Mouse (Mus musculus) heart, adult 11 months (tissue): ENCODE measurements at regions not wholly inside any gene's neighbourhood (a gene's known extent, or its start where the extent isn't known, plus 50 kb on each side); places are given as distances from the start of the nearest gene placed in this dataset.

Experiments used
- DNase-seq: peaks from one replicate; pipeline ENCODE4 v3.0.0; 2022

- no peak for DNase-seq
Observed at GRCm38 (mm10) chr11:104038271-104038800, 71.8 kb downstream of the Arf2 start.

DNA sequence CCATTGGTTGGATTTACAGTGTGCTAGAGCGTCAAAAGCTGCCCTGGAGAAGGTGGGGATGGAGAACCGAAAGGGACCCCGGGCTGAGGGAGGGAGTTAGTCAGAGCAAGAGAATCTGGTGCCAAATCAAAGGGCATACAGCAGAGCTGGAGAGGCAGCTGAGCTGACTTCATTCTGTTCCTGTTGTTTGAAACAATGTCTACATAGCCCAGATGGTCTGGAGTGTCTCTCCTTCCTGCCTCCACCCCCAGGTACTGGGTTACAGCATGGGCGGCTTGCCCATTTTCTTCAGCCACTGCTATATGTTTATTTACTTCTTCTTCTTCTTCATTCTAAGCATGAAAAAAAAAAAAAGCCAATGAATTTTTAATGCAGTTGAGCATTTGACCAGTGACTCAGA is 78.7 kb downstream of the Arf2 start:
- DNase-seq: no peak

GRCm38 (mm10) chr11:104051986-104052385 is 80.7 kb upstream of the Crhr1 start:
- no peak for DNase-seq

DNA sequence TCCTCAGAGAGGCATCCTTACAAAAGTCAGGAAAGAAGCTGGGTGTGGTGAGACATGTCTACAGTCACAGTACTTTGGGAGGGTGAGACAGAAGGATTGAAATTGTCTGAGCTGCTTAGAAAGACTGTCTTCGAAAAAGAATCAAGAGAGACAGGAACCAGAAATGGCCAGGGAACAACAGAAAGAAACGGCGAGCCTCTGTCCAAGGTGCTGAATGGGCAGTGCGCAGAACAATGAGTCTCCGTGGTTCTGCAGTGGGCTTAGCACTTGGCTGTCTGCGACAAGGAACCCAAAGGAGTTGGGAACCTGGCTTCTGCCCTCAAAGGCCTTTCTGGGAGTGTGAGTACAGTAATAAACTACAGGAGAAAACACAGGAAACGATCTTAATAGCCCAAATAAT is 79.4 kb upstream of the Crhr1 start:
- no peak for DNase-seq

- no peak for DNase-seq
Observed at GRCm38 (mm10) chr11:104055941-104056340, 76.7 kb upstream of the Crhr1 start.

DNA sequence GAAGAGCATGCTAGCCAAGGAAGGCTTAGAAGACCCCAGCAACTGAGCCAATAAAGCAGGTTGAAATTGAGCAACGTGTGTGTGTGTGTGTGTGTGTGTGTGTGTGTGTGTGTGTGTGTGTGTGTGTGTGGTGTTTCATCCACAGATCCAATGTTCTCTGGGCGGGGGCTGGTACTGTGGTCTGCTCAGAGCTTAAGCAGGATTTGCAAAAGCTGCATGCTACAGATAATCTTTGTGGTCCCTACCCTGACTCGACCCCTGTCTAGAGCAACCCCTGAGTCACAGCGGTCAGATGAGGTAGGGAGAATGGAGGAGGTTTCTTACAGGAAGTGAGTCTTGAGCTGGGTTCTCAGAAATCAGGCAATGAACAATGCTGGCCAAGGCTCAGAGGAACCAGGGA is 75.6 kb upstream of the Crhr1 start:
- peak; percentile 61 for DNase-seq

DNA sequence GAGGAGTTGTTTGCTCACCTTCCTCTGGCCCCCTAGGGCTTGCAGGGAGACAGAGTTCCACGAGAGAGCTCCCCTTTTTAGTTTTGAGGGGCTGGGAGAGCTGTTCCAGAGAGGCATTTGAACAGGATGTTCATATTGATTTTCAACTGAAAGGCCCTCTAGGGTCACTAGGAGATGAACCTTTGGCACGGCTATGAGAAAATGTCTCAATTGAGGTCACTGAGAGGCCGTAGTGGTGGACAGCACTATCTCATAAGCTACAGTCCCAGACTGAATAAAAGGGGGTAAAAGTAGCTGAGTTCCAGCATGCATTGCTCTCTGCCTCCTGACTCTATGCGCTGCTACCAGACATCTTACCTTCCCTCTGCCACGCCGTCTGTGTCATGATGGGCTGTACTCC is 74.1 kb upstream of the Crhr1 start:
- DNase-seq: no peak

- DNase-seq: no peak
Observed at GRCm38 (mm10) chr11:104059085-104059484, 73.6 kb upstream of the Crhr1 start.

DNA sequence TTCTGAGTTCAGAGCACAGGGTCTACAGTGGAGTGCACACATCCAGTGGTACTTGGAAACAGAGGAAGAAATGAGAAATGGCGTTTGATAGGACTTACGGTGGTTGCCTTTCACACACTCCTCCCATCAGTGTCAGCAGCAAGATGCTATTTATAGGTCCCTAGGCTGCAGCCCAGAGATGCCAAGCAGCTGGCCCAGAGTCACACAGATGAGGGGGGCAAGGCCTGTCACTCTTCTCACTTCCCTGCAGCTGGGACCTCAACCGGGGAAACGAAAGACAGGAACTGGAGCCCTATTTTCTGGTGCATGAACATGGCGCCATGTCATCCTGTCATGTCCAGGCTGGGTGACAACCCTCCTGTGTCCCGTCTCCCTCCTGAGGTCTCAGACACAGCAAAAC is 71.3 kb upstream of the Crhr1 start:
- no peak for DNase-seq

DNA sequence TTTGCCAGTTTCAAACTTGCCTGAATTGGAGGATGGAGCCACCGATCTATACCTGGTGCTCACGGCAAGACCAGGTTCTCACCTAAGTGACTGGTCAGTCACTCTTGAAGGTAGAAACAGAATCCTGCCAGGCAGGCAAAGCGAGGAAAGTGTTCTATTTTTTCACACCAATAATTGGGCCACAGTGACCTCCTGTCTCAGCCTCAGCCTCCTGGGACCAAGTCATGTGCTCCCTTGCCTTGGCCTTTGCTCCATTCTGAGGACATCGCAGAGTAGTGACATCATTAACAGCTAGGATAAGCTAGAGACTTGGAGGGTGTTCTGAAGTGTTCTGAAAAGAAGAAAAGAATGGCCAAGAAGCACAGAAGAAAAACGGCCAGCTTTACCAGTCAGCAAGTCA is 67.5 kb upstream of the Crhr1 start:
- DNase-seq: no peak

GRCm38 (mm10) chr11:104072591-104073183 is 60.0 kb upstream of the Crhr1 start:
- DNase-seq: no peak

DNA sequence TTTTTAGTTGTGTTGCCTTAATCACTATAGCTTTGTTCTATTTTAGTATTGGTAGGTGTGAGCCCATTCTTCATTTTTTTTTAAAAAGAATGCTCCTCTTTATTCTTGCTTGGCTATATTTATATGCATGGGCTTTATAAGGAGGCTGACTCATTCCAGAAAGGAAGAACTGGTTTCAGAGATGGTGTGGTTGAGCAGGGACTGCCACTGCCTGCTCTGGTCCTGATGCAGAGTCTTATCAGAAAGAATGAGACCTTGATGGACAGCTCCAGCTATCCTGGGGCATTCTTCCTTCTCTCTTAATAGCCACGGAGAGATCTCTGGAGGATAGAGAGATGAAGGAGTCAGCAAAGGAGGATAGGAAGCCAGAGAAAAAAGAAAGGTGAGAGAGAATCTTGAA is 57.9 kb upstream of the Crhr1 start:
- DNase-seq: peak; percentile 61

DNA sequence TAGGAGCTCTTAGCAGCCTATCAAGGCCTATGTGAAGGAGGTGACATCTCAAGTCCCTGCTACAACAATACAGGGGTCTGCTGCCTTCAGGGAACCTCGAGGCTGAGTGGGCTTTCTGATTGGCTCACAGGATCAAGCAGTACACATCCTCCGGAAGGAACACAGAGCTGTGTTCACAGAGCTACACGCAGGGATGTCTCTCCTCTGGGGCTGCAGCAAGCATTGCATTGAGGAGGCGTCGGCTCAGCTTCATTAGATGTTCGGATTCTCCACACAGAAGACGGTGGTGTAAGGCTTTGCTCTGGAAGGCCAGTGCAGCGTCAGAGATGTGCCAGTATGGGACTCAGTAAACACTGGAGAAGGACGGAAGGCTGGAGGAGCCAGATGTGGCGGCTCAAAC is 57.3 kb upstream of the Crhr1 start:
- peak; percentile 45 for DNase-seq

DNA sequence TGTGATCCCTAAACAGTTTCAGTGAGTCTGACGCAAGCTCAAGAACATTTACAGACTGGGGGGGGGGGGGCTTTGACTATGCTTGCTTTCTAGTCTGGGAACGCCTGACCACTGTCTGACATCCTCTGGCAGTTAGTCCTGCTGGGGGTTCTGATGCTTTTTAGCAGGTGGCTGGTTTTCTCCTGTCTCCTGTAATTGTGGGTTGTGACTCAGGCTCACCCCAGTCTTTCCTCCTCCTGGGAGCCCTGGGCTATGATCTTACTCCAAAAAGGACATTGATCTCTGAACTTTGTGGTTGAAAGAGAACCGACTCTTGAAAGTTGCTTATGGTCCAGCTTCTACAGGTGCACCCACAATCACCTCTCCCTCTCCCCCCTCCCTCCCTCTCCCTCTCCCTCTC is 50.6 kb upstream of the Crhr1 start:
- no peak for DNase-seq
